Mouse (Mus musculus): ENCODE measurements around the gene 1110059G10Rik. TPM values are rescaled to one million over a fixed set of nuclear protein-coding genes. Genes with fewer than 3 reads are reported as not detected.

1110059G10Rik gene
- total RNA-seq (2014; fragmentation: Nextera tagmentation) (27.6 and 61.2 TPM in 2 replicates), total RNA-seq (2017) (24.9 and 35.6 TPM in 2 replicates)

DNA sequence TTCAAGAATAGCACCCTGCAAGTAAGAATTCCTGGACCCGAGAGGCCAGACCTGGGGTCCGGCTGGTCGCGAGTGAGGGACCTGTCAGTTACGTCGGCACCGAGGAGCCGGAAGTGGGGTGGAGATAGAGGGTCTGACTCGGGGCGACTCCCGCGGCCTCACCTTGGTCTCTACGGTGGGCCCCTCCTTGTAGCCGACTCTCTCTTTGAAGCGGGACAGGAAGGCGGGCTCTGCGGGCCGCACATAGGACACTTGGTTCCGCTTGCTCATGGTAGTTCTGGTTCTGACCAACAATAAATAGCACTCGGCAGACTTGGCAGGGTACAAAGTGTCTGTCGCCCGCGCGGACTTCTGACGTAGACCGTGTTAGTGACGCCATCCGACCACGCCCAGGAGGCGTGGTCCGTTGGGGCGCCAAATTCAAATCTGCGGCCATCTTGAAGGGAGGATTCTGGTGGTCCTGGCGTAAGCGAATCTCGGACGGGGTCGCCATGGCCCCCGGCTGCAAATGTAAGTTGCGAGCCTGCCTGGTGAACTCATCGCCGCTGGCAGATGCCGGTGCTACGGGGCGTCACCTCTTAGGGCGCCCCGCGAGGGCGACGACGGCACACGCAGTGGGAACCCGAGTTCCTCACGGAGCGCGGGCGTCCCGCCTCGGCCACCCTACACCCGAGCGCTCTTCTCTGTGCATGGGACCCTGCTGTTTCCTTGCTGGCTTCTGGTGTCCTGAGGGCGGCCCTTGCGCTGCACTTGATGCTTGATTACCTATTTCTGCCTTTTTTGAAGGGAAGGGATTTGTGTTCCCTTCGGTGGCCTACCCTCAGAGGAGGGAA is at the start of gene 1110059G10Rik, which contains the start of gene Kif15:
1110059G10Rik (minus strand) TSS at position 358 of the 833 bp plus-strand sequence.
Kif15 (plus strand) TSS at position 404 of the 833 bp plus-strand sequence.
- peak; percentile 91 for ATAC-seq (replicated peaks; ENCODE audit: poor library complexity, severe bottlenecking)

DNA sequence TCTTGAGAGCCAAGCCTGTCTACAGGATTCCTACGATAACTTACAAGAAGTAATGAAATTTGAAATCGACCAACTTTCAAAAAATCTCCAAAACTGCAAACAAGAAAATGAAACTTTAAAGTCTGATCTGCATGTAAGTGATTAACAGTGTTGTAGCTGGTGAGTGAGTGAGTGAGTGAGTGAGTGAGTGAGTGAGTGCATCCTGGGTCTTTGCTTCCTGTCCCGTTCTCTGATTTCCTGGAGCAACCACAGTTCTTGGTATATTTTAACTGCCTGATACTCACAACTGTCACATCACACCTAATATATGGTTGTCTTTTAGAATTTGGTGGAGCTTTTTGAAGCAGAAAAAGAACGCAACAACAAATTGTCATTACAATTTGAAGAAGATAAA is 48.4 kb upstream of the 1110059G10Rik start:
- no peak for ATAC-seq (replicated peaks; ENCODE audit: poor library complexity, severe bottlenecking)

GRCm38 (mm10) chr9:122998406-122999192 is 47.8 kb upstream of the 1110059G10Rik start:
- ATAC-seq (replicated peaks; ENCODE audit: poor library complexity, severe bottlenecking), result no peak

GRCm38 (mm10) chr9:122928915-122929314 is 21.9 kb downstream of the 1110059G10Rik start:
- ATAC-seq (replicated peaks; ENCODE audit: poor library complexity, severe bottlenecking), result no peak

- ATAC-seq (replicated peaks; ENCODE audit: poor library complexity, severe bottlenecking), result peak; percentile 76
Observed at GRCm38 (mm10) chr9:122922936-122923381, 27.8 kb downstream of the 1110059G10Rik start, which contains the start of gene Zfp105. Gene Zfp105, plus strand, starts transcription at chr9:122923072.

DNA sequence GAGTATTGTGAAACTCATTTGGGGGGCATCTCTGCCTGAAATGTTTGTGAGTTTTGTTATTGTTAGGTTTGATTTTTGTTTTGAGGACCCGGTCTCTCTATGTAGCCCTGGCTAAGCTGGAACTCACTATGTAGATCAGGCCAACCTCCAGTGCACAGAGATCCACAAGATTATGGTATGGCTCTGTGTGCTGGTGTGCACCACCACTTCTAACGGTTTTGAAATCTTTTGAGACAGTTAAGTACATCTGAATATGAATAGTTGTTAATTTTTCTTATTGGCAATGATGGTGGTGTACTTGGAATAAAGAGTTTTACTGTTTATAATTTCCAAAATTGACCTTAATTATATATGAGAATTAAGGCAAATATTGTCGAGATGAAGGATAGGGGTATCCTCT is 28.4 kb downstream of the 1110059G10Rik start:
- ATAC-seq (replicated peaks; ENCODE audit: poor library complexity, severe bottlenecking), result no peak

- ATAC-seq (replicated peaks; ENCODE audit: poor library complexity, severe bottlenecking), result peak; percentile 61
Observed at GRCm38 (mm10) chr9:122902717-122903535, 47.9 kb downstream of the 1110059G10Rik start.

DNA sequence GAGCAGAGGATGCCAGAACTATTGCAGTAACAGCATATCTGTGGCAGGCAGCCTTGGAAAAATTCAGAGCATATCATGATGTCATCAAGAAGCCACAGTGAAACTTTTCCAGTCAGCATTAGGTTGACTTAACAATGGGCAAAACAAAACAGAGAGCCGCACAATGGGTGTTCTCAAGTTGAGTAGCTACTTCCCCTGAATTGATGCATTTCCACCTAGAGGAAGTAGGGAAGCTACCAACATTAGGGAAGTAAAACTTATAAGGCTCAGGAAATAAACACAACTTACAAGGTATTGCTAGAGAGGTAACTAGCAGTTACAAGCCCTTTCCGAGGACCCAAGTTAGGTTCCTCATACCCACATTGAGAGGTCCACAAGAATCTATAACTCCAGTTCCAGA is 49.8 kb downstream of the 1110059G10Rik start:
- ATAC-seq (replicated peaks; ENCODE audit: poor library complexity, severe bottlenecking), result peak; percentile 58

Other genes starting within 250 kb of the 1110059G10Rik start
- gene Topaz1, start 203.7 kb downstream of the 1110059G10Rik start, total RNA-seq (2014; fragmentation: Nextera tagmentation), result not detected in 2 replicates
- gene Topaz1, start 203.7 kb downstream of the 1110059G10Rik start, total RNA-seq (2017), result not detected in 2 replicates
- 7.7 and 7.8 TPM in 2 replicates for gene Tcaim, start 145.5 kb downstream of the 1110059G10Rik start, total RNA-seq (2014; fragmentation: Nextera tagmentation)
- gene Tcaim, start 145.5 kb downstream of the 1110059G10Rik start, total RNA-seq (2017), result 7.6 and 10.9 TPM in 2 replicates
- not detected in 2 replicates for gene Gm35549, start 107.0 kb downstream of the 1110059G10Rik start, total RNA-seq (2014; fragmentation: Nextera tagmentation)
- gene Gm35549, start 107.0 kb downstream of the 1110059G10Rik start, total RNA-seq (2017), result not detected in 2 replicates
- 55.5 and 60.2 TPM in 2 replicates for gene Zfp445, start 85.0 kb downstream of the 1110059G10Rik start, total RNA-seq (2014; fragmentation: Nextera tagmentation)
- 66.3 and 78.2 TPM in 2 replicates for gene Zfp445, start 85.0 kb downstream of the 1110059G10Rik start, total RNA-seq (2017)
- 2.6 and 3.1 TPM in 2 replicates for gene Zkscan7, start 65.3 kb downstream of the 1110059G10Rik start, total RNA-seq (2014; fragmentation: Nextera tagmentation)
- 0.93 and 2.3 TPM in 2 replicates for gene Zkscan7, start 65.3 kb downstream of the 1110059G10Rik start, total RNA-seq (2017)
- gene Zfp105, start 27.9 kb downstream of the 1110059G10Rik start, total RNA-seq (2014; fragmentation: Nextera tagmentation), result 3.3 and 5.4 TPM in 2 replicates
- gene Zfp105, start 27.9 kb downstream of the 1110059G10Rik start, total RNA-seq (2017), result 1.5 and 2.8 TPM in 2 replicates
- gene Kif15, start within 50 bp of the 1110059G10Rik start, total RNA-seq (2014; fragmentation: Nextera tagmentation), result 75.0 and 101 TPM in 2 replicates
- 270 and 405 TPM in 2 replicates for gene Kif15, start within 50 bp of the 1110059G10Rik start, total RNA-seq (2017)
- gene Tmem42, start 70.3 kb upstream of the 1110059G10Rik start, total RNA-seq (2014; fragmentation: Nextera tagmentation), result 8.9 and 9.7 TPM in 2 replicates
- gene Tmem42, start 70.3 kb upstream of the 1110059G10Rik start, total RNA-seq (2017), result 9.2 and 16.6 TPM in 2 replicates
- 2.1 TPM in 1 of 2 replicates, not detected in the other for gene Tgm4, start 83.7 kb upstream of the 1110059G10Rik start, total RNA-seq (2014; fragmentation: Nextera tagmentation)
- gene Tgm4, start 83.7 kb upstream of the 1110059G10Rik start, total RNA-seq (2017), result 0.05 TPM in 1 of 2 replicates, not detected in the other
- 66.7 and 68.4 TPM in 2 replicates for gene Zdhhc3, start 162.2 kb upstream of the 1110059G10Rik start, total RNA-seq (2014; fragmentation: Nextera tagmentation)
- 43.1 and 47.1 TPM in 2 replicates for gene Zdhhc3, start 162.2 kb upstream of the 1110059G10Rik start, total RNA-seq (2017)
- 85.4 and 103 TPM in 2 replicates for gene Exosc7, start 162.2 kb upstream of the 1110059G10Rik start, total RNA-seq (2014; fragmentation: Nextera tagmentation)
- 119 and 126 TPM in 2 replicates for gene Exosc7, start 162.2 kb upstream of the 1110059G10Rik start, total RNA-seq (2017)
- not detected in 2 replicates for gene Clec3b, start 199.9 kb upstream of the 1110059G10Rik start, total RNA-seq (2014; fragmentation: Nextera tagmentation)
- not detected in 2 replicates for gene Clec3b, start 199.9 kb upstream of the 1110059G10Rik start, total RNA-seq (2017)